Mouse (Mus musculus) MEL (cell line): ENCODE measurements around the gene Naa38.

Experiments
- CHD1 ChIP-seq: IDR thresholded peaks from 2 replicates; pipeline ENCODE4 v1.6.1; 2012; ENCODE audit warnings: low read depth, mild to moderate bottlenecking, inconsistent platforms, low read length, improper control_type of control experiment
- CTCF ChIP-seq, 3 experiments: IDR thresholded peaks in 2 of 3; conservative IDR thresholded peaks in 1 of 3; 2 replicates each; pipeline ENCODE4 v1.5.1; 2011 to 2012; ENCODE audit warnings: low read length in 3 of 3, low read depth in 2 of 3, mild to moderate bottlenecking in 2 of 3, improper control_type of control experiment in 1 of 3, inconsistent platforms in 1 of 3, mixed read lengths in 1 of 3, moderate library complexity in 1 of 3; ENCODE audit not compliant: control insufficient read depth in 1 of 3, insufficient read depth in 1 of 3, poor library complexity in 1 of 3, severe bottlenecking in 1 of 3
- E2F4 ChIP-seq: IDR thresholded peaks from 2 replicates; pipeline ENCODE4 v1.6.1; 2011; ENCODE audit warnings: low read depth, low read length, improper control_type of control experiment, borderline replicate concordance
- ELF1 ChIP-seq: IDR thresholded peaks from 2 replicates; pipeline ENCODE4 v1.6.1; 2014; ENCODE audit warnings: low read depth, mild to moderate bottlenecking, inconsistent platforms, low read length, improper control_type of control experiment, moderate library complexity
- GATA1 ChIP-seq: IDR thresholded peaks from 2 replicates; pipeline ENCODE4 v1.6.1; 2011; ENCODE audit warnings: low read depth, low read length, improper control_type of control experiment
- HCFC1 ChIP-seq: IDR thresholded peaks from 2 replicates; pipeline ENCODE4 v1.6.1; 2012; ENCODE audit warnings: low read depth, mild to moderate bottlenecking, inconsistent platforms, low read length, improper control_type of control experiment, moderate library complexity
- MAFK ChIP-seq: IDR thresholded peaks from 2 replicates; pipeline ENCODE4 v1.6.1; 2011; ENCODE audit warnings: low read depth, mild to moderate bottlenecking, low read length, improper control_type of control experiment, borderline replicate concordance
- NELFE ChIP-seq: IDR thresholded peaks from 2 replicates; pipeline ENCODE4 v1.6.1; 2011; ENCODE audit warnings: low read depth, low read length, improper control_type of control experiment
- POLR2A ChIP-seq, 2 experiments: IDR thresholded peaks; 2 replicates each; pipeline ENCODE4 v1.6.1; 2011 to 2012; ENCODE audit warnings: low read length in 2 of 2, mild to moderate bottlenecking in 2 of 2, control low read depth in 1 of 2, improper control_type of control experiment in 1 of 2, low read depth in 1 of 2, moderate library complexity in 1 of 2; ENCODE audit not compliant: control insufficient read depth in 1 of 2, insufficient read depth in 1 of 2, poor library complexity in 1 of 2
- POLR2AphosphoS2 ChIP-seq: IDR thresholded peaks from 2 replicates; pipeline ENCODE4 v1.6.1; 2011; ENCODE audit warnings: low read length, improper control_type of control experiment
- RAD21 ChIP-seq: IDR thresholded peaks from 2 replicates; pipeline ENCODE4 v1.6.1; 2011; ENCODE audit warnings: mild to moderate bottlenecking, low read depth, low read length, improper control_type of control experiment
- TAL1 ChIP-seq: IDR thresholded peaks from 2 replicates; pipeline ENCODE4 v1.6.1; 2012; ENCODE audit warnings: mild to moderate bottlenecking, inconsistent platforms, low read length, moderate library complexity, mixed read lengths
- TBP ChIP-seq: IDR thresholded peaks from 2 replicates; pipeline ENCODE4 v1.8.0; 2011; ENCODE audit warnings: low read depth, low read length, improper control_type of control experiment
- ZNF384 ChIP-seq: IDR thresholded peaks from 2 replicates; pipeline ENCODE4 v1.6.1; 2012; ENCODE audit warnings: low read depth, mild to moderate bottlenecking, inconsistent platforms, low read length, improper control_type of control experiment

DNA sequence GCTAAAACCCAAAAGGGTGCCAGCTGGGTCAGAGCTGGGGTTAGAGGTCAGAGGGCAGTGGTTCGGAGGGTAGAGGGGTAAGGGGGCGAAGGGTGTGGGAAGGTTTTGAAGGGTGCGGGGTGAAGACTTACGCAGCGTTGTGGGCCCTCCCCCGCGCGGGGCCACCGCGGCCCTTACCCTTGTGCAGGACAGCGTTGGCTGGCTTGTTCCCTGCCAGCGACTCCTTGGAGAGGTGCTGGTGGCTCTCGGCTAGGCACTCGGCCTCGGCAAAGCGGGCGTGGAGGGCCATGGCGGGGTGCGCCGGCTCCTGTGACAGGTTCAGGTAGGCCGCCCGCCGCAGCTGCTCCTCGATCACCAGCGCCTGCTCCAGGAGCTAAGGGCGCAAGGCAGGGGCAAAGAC, 48.8 kb upstream of the Naa38 start:
- no peak for TF ChIP-seq CTCF (IDR thresholded peaks at IDR 0.05 in 2 of 3, conservative IDR thresholded peaks at IDR 0.05 in 1 of 3; ENCODE audit: control insufficient read depth in 1 of 3, insufficient read depth in 1 of 3, low read depth in 2 of 3, low read length in 3 of 3, poor library complexity in 1 of 3, severe bottlenecking in 1 of 3)
- no peak for TF ChIP-seq POLR2A (IDR thresholded peaks at IDR 0.05; ENCODE audit: control insufficient read depth in 1 of 2, insufficient read depth in 1 of 2, low read depth in 1 of 2, low read length in 2 of 2, poor library complexity in 1 of 2)
- TF ChIP-seq TBP: no peak
- TF ChIP-seq POLR2AphosphoS2: no peak
- no peak for TF ChIP-seq E2F4
- no peak for TF ChIP-seq CHD1
- no peak for TF ChIP-seq TAL1
- no peak for TF ChIP-seq HCFC1
- TF ChIP-seq ELF1: no peak
- TF ChIP-seq GATA1: no peak
- TF ChIP-seq NELFE: no peak
- TF ChIP-seq RAD21: no peak
- TF ChIP-seq MAFK: no peak
- no peak for TF ChIP-seq ZNF384
